Mouse (Mus musculus): ENCODE data around the gene Slc35c1. TPM values are rescaled to one million over a fixed set of nuclear protein-coding genes. Genes with fewer than 3 reads are reported as not detected.
"Not testable (repeated sequence)": the region's sequence is repeated elsewhere in the genome, so short reads cannot be mapped to it uniquely, and the experiment has no call there.

Gene Slc35c1
- polyA plus RNA-seq, 1 experiment, result 14.7 TPM

GRCm38 (mm10) chr2:92477672-92478312 is 17.5 kb upstream of the Slc35c1 start:
- no peak for DNase-seq (ENCODE audit: extremely low spot score in 1 of 2, low spot score in 1 of 2)

GRCm38 (mm10) chr2:92476580-92476979 is 16.2 kb upstream of the Slc35c1 start:
- not testable (repeated sequence) for DNase-seq (ENCODE audit: extremely low spot score in 1 of 2, low spot score in 1 of 2)

DNA sequence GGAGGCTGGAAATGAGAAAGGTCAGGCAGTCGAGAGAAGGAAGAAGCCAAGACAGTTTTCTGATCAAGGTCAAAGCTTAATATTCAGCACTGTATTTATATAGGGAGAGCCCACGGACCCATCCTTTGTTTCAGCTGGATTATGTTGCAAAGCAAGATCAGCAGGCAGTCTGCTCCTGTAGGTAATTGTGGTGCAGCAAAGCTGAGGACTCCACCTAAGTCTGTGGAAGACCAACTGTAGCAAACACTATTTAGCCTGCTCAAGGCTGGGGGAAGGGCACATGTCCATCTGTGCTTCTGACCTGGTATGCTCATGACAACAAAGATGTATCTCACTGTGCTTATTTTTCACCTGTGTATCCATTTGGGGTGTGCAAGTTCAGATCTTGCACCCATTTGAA is 15.4 kb upstream of the Slc35c1 start:
- no peak for DNase-seq (ENCODE audit: extremely low spot score in 1 of 2, low spot score in 1 of 2)

DNA sequence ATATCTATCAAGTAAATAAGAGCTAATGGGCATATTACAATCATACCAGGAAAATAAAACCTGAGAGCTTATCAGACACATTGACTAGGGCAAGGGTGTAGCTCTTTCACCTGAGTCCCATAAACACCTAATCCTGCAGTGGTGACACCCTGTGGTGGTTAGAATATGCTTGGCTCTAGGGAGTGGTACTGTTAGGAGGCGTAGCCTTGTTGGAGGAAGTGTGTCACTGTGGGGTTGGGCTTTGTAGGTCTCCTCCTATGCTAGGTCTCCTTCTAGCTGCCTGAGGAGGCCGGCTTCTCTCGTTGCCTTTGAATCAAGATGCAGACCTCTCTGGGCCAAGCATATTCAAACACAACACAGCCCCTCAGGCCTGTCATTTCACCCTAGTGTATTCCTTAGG is 14.6 kb upstream of the Slc35c1 start:
- DNase-seq (ENCODE audit: extremely low spot score in 1 of 2, low spot score in 1 of 2), result no peak

- DNase-seq (ENCODE audit: extremely low spot score in 1 of 2, low spot score in 1 of 2), result no peak
Observed at GRCm38 (mm10) chr2:92471886-92472670, 11.7 kb upstream of the Slc35c1 start.

DNA sequence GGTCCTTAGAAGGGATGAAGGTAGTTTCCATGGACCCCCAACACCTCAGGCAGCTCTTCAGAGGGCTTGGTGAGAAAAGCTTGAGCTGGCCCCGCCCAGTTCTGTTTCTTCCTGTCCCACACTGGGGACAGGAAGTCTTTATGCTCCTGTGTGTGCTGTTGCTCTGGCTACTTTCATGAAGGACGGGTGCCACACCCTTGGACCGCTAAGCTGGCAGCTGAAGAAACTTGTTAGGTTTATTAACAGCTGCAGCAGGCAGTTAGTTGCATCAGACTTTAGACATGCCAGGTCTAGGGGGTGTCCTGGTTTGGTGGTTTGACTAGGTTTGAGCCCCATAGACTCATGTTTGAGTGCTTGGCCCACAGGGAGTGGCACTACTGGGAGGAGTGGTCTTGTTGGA is 4.4 kb upstream of the Slc35c1 start:
- DNase-seq (ENCODE audit: extremely low spot score in 1 of 2, low spot score in 1 of 2), result no peak

DNA sequence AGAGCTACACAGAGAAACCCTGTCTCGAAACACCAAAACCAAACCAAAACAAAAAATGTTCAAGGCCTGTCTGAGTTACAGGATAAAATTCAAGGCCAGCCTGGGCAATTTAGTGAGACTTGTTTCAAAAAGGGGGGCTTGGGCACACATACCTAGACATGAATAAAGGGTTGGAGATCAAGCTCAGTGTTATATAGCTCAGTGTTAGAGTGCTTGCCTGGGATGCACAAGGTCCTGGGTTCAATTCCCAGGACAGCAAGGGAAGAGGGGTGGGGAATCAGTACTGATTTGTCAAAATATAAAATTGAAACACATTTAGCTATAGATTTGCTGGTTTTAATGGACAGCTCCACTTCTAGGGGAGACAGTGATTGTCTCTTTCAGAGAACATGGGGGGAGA is 877 bp upstream of the Slc35c1 start:
- no peak for DNase-seq (ENCODE audit: extremely low spot score in 1 of 2, low spot score in 1 of 2)

DNA sequence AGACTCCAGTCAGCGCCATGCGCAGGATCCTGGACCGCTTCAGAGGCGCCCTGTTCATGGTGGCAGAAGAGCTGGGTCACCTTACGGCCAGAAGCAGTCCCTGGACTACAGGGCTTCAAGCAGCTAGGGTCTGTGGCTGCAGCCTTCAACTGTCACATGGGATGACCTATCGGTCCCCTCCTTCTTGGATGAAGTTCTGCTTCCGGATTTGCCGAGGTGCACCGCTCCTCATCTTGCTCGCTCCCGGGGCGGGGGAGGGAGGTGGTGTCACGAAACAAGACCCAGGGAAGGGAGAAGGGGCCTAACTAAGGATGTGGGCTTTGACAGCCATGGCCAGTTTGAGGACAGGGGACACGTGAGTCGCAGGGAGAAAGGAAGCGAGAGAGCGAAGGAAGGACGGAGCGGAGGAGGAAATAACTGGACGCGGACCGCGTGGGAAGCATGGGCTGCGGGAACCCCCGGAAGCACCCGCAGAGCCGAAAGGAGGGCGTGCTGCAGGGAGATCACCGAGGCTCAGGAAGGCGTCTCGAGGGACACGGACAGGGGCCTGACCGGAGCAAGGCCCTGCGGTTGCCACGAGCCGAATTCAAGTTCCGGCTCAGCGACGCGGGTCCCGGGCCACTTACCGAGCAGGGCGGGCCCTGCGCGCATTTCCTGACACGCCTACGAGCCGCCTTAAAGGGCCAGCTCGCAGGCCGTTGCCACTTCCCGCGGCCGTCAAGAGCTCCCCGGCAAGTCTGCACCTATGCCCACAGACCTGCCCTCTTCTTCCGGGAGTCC is 1.0 kb downstream of the Slc35c1 start:
- peak; percentile 55 to 78 for DNase-seq (ENCODE audit: extremely low spot score in 1 of 2, low spot score in 1 of 2)

- no peak for DNase-seq (ENCODE audit: extremely low spot score in 1 of 2, low spot score in 1 of 2)
Observed at GRCm38 (mm10) chr2:92458481-92458880, 1.9 kb downstream of the Slc35c1 start.

DNA sequence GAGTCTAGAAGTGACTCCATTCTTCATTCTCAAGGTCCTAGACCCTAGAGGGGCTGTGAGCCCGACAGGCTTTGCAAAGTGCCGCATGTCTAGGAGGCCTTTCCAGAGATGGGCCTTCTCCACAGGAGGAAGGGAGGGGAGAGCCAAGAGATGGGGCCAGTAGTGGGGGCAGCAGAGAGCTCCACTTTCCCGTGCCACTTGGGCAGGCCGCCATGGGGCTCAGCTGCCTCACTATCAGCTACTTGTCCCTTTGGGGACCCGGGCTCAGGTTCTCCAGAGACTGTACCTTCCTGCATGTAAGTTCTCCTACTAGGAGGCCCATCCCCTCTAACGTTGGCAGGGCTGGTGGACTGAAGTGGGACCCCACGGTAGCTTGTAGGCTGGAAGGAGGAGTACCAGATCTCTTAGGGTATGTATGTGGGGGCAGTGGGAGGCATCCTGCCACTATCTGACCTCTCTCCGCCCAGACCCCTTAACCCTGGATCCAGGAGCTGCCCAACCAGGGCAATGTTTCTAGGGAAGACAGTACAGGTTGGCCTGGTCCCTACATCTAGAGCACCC is 3.3 kb downstream of the Slc35c1 start:
- no peak for DNase-seq (ENCODE audit: extremely low spot score in 1 of 2, low spot score in 1 of 2)

DNA sequence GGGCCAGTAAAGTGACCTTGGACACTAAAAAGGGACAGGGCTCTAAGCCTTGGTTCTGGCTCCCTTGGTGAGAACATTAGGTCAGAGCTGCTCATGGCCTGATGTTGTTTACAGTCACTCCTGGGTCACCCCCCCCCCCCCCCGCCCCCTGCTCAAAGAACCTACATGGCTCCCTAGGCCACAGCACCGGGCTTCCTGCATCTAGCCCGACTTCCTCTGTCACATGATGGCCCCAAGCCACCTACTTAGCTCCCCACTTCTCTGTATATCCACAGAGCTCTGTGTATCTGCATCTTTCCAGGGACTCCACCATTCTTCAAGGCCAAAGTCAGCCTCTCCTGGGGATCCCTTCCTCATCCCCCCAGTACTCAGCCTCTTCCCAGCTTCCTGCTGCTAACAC is 4.6 kb downstream of the Slc35c1 start:
- no peak for DNase-seq (ENCODE audit: extremely low spot score in 1 of 2, low spot score in 1 of 2)

DNA sequence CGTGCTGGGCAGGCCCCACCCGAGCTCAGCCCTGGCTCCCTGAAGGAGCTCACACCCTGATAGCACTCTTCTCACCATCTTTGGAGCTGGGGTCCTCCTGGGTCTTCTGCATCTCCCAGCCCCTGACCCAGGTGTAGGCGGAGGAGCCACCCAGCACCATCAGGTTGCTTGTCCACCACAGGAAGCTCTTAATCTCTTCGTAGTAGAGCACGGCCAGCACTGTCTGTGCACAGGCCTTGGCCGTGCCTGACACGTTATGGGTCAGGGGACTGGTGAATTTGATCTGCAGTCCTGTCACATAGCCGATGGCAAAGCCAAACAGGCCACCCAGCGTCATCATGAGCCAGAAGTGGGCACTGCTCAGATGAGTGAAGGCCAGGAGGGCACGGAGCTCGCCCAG is 6.2 kb downstream of the Slc35c1 start:
- DNase-seq (ENCODE audit: extremely low spot score in 1 of 2, low spot score in 1 of 2), result no peak

DNA sequence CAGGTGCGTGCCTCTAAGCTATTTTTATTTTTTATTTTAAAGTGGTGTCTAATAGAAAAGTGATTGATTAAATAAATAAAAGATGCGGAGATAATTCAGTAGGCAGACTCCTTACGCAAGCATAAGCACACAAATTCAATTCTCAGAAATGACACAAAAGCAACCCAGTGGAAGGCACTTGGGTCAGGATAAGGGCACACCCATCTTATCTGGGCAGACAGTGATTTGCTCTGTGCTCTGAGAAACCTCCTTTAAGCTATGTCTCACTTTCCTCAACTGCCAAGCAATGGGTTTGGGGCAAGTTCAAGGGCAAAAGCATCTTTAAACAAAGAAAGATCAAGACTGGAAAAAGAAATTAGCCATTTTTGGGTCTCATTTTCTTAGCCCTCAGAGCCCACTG is 9.2 kb downstream of the Slc35c1 start:
- no peak for DNase-seq (ENCODE audit: extremely low spot score in 1 of 2, low spot score in 1 of 2)

DNA sequence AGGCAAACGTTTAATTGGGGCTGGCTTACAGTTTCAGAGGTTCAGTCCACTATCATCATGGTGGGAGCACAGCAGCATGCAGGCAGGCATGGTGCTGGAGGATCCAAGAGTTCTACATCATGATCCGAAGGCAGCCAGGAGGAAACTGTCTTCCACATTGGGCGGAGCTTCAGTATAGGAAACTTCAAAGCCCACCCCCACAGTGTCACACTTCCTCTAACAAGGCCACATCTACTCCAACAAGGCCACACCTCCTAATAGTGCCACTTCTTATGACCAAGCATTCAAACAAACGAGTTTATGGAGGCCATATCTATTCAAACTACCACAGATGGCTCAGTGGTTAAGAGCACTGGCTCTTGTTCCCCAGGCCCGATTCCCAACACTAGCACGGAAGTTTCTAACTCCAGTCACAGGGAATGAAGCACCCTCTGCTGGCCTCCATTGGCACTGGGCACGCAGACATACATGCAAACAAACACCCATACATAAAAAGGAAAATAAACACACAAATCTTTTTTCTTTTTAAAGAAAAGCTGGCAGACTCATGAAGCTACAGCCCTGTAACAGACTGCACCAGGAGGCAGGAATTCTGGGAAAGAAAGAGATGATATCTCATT is 13.1 kb downstream of the Slc35c1 start:
- DNase-seq (ENCODE audit: extremely low spot score in 1 of 2, low spot score in 1 of 2), result no peak

DNA sequence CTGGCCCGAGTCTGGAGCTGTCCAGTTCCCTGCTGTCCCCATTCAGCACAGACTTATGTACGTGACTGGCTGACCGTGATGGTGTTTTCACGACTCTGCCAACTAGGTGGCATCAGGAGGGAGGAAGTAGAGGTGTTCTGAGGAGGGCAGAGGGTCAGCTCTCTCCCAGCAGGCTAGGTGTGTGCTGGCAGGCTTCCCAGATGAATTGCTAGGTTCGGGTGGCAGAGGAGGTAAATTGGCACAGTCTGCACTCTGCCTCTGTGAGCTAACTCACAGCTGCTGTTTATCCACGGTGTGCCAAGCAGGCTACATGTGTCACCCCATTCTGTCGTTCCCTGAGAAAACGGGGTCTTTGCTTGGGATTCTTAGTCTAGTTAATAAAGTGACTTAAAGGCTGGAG is 13.7 kb downstream of the Slc35c1 start:
- DNase-seq (ENCODE audit: extremely low spot score in 1 of 2, low spot score in 1 of 2), result no peak

DNA sequence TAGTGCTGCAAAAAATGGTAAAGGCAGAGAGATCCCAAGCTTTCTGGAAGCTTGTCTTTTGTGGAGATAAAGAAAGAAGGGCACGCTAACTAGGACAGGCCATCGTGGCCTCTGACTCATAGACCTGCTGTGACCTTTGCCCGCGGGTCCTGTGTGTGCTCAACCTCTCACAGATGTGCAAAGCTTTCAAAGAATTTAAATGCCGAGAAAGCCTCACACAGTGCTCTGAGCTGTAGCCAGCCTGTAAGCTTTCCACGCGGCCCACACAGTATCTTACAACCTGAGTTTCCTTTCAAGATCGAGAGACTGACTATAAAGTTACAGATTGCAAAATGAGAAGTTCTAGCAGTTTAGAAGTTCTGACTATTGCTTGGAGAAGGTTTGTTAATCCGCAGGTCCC is 14.4 kb downstream of the Slc35c1 start:
- no peak for DNase-seq (ENCODE audit: extremely low spot score in 1 of 2, low spot score in 1 of 2)

- no peak for DNase-seq (ENCODE audit: extremely low spot score in 1 of 2, low spot score in 1 of 2)
Observed at GRCm38 (mm10) chr2:92444376-92444775, 16.0 kb downstream of the Slc35c1 start.

GRCm38 (mm10) chr2:92443313-92443712 is 17.0 kb downstream of the Slc35c1 start:
- no peak for DNase-seq (ENCODE audit: extremely low spot score in 1 of 2, low spot score in 1 of 2)

- peak; percentile 81 to 84 for DNase-seq (ENCODE audit: extremely low spot score in 1 of 2, low spot score in 1 of 2)
Observed at GRCm38 (mm10) chr2:92442419-92443001, 17.8 kb downstream of the Slc35c1 start.

DNA sequence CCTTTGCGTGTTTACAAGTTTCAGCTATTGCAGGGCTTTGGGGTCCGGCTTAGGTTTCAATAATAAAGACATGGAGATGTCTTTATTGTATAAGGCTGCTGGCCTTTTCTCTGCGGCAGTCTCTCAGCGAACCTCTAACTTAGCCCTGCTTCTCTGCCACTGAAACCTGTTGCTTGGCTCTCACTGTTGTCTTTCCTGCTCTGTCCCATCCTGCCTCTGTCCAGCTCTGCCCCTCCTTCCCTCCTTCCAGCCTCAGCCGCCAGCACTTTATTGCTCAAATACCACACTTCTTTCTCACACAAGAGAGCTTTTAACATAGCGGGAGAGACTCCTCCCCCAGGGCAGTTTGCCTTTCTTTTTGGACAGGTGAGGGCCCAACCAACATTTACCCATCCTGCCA is 19.9 kb downstream of the Slc35c1 start:
- DNase-seq (ENCODE audit: extremely low spot score in 1 of 2, low spot score in 1 of 2), result no peak
